Mouse (Mus musculus) heart, embryonic 16.5 days (tissue): ENCODE results near the gene Sox2. TPM values are rescaled to one million over a fixed set of nuclear protein-coding genes. Genes with fewer than 3 reads are reported as not detected.

Experiments used
- ATAC-seq: fragments of 200-750 bp; cut with Nextera tagmentation; replicated peaks from 2 replicates; pipeline ENCODE4 v1.8.0; 2017; ENCODE audit warnings: moderate number of reproducible peaks; ENCODE audit not compliant: insufficient read depth, low FRiP score; ENCODE audit errors: extremely low read depth
- H3K27ac ChIP-seq: fragments of 300-500 bp; sonication (generic); 2 replicates; pipeline ENCODE4 v1.5.1; 2014; ENCODE audit warnings: mild to moderate bottlenecking, low read length, control low read depth, moderate library complexity
- H3K27me3 ChIP-seq: fragments of 300-500 bp; sonication (generic); 2 replicates; pipeline ENCODE4 v1.6.1; 2014; ENCODE audit warnings: low read length, mixed read lengths; ENCODE audit not compliant: control insufficient read depth, insufficient read depth
- H3K36me3 ChIP-seq: fragments of 300-500 bp; sonication (generic); 2 replicates; pipeline ENCODE4 v1.6.1; 2014; ENCODE audit not compliant: control insufficient read depth, insufficient read depth
- H3K4me1 ChIP-seq: fragments of 300-500 bp; sonication (generic); 2 replicates; pipeline ENCODE4 v1.6.1; 2014; ENCODE audit warnings: low read length, mixed read lengths; ENCODE audit not compliant: control insufficient read depth, insufficient read depth
- H3K4me2 ChIP-seq: fragments of 300-500 bp; sonication (generic); 2 replicates; pipeline ENCODE4 v1.6.1; 2014; ENCODE audit warnings: low read depth, mild to moderate bottlenecking, control low read depth, low read length
- H3K4me3 ChIP-seq: fragments of 300-500 bp; sonication (generic); 2 replicates; pipeline ENCODE4 v1.5.1; 2014; ENCODE audit warnings: mild to moderate bottlenecking, control low read depth, low read length
- H3K9ac ChIP-seq: fragments of 300-500 bp; sonication (generic); 2 replicates; pipeline ENCODE4 v1.6.1; 2014; ENCODE audit warnings: low read length, control low read depth
- H3K9me3 ChIP-seq: fragments of 300-500 bp; sonication (generic); replicated peaks from 2 replicates; pipeline ENCODE4 v1.6.1; 2016; ENCODE audit warnings: low read length; ENCODE audit not compliant: control insufficient read depth
- WGBS: fragments of 180-500 bp; shearing (Covaris S2); extraction: QIAGEN DNeasy Blood & Tissue Kit; methylation state at CpG from one replicate; pipeline ENCODE4 v1.1.7; 2014; 5-methylcytosine and 5-hydroxymethylcytosine counted together
- polyA plus RNA-seq: library from polyadenylated mRNA; unstranded; fragments of >200 nt; fragmentation: Nextera tagmentation; extraction: Ambion mirVana; gene quantifications from 2 replicates; pipeline ENCODE4 v1.2.1, GENCODE M21; 2015

Gene Sox2
- polyA plus RNA-seq, 1 experiment from 2014 or later, result 0.09 TPM

GRCm38 (mm10) chr3:34630736-34631135 lies 19.5 kb upstream of the Sox2 start:
- Histone ChIP-seq H3K4me3 (no peak overlapping the region), H3K9ac (no peak overlapping the region), H3K27me3 (no peaks in the 10 kb centered on the region), H3K27ac (no peak overlapping the region), H3K36me3 (no peaks in the 10 kb centered on the region), H3K4me1 (no peaks in the 10 kb centered on the region), H3K9me3 (no peaks in the 10 kb centered on the region), H3K4me2 (no peak overlapping the region)
- ATAC-seq, result no peak
- WGBS, result 35% methylated on average over 1 of the region's 1 CpGs

- no peak for ATAC-seq
- Histone ChIP-seq H3K4me1 (peaks cover 2% of the 10 kb centered on the region; the same call in 1 of the 2 replicates), H3K27me3 (peaks cover 53% of the 10 kb centered on the region), H3K4me2 (no peak overlapping the region), H3K27ac (no peak overlapping the region), H3K36me3 (no peaks in the 10 kb centered on the region), H3K4me3 (no peak overlapping the region), H3K9ac (no peak overlapping the region), H3K9me3 (no peaks in the 10 kb centered on the region)
- WGBS, result 65% methylated on average over 6 of the region's 6 CpGs
These were observed 13.2 kb upstream of the Sox2 start for GRCm38 (mm10) chr3:34636958-34637357.

- H3K27me3 ChIP-seq, result peaks cover 58% of the 10 kb centered on the region
These were observed 12.7 kb upstream of the Sox2 start for GRCm38 (mm10) chr3:34637481-34637880.

GRCm38 (mm10) chr3:34637926-34638325 lies 12.3 kb upstream of the Sox2 start:
- 40% methylated on average over 5 of the region's 5 CpGs for WGBS
- no peaks in the 10 kb centered on the region for H3K36me3 ChIP-seq
- ATAC-seq, result no peak

More at GRCm38 (mm10) chr3:34637481-34637880, 12.7 kb upstream of the Sox2 start:
- 43% methylated on average over 5 of the region's 5 CpGs for WGBS
- Histone ChIP-seq H3K4me1 (peaks cover 4% of the 10 kb centered on the region), H3K27ac (no peak overlapping the region), H3K36me3 (no peaks in the 10 kb centered on the region), H3K4me3 (no peak overlapping the region), H3K9ac (no peak overlapping the region), H3K4me2 (no peak overlapping the region), H3K9me3 (no peaks in the 10 kb centered on the region)
- no peak for ATAC-seq

GRCm38 (mm10) chr3:34638344-34638743 lies 11.9 kb upstream of the Sox2 start:
- H3K4me3 ChIP-seq, result no peak overlapping the region
- 7% methylated on average over 13 of the region's 13 CpGs for WGBS
- H3K4me1 ChIP-seq, result peaks cover 8% of the 10 kb centered on the region
- H3K27ac ChIP-seq, result no peak overlapping the region
- peaks cover 66% of the 10 kb centered on the region for H3K27me3 ChIP-seq
- no peaks in the 10 kb centered on the region for H3K36me3 ChIP-seq
- no peaks in the 10 kb centered on the region for H3K9me3 ChIP-seq
- ATAC-seq, result no peak
- H3K9ac ChIP-seq, result no peak overlapping the region
- H3K4me2 ChIP-seq, result no peak overlapping the region

More at GRCm38 (mm10) chr3:34637926-34638325, 12.3 kb upstream of the Sox2 start:
- no peak overlapping the region for H3K4me2 ChIP-seq
- no peak overlapping the region for H3K4me3 ChIP-seq
- peaks cover 62% of the 10 kb centered on the region for H3K27me3 ChIP-seq
- H3K27ac ChIP-seq, result no peak overlapping the region
- peaks cover 8% of the 10 kb centered on the region for H3K4me1 ChIP-seq
- no peaks in the 10 kb centered on the region for H3K9me3 ChIP-seq
- H3K9ac ChIP-seq, result no peak overlapping the region

GRCm38 (mm10) chr3:34639031-34639872 lies 11.0 kb upstream of the Sox2 start:
- WGBS, result 6% methylated on average over 24 of the region's 24 CpGs
- Histone ChIP-seq H3K27ac (no peak overlapping the region), H3K36me3 (no peaks in the 10 kb centered on the region), H3K9me3 (no peaks in the 10 kb centered on the region), H3K4me2 (no peak overlapping the region), H3K27me3 (peaks cover 75% of the 10 kb centered on the region), H3K4me3 (no peak overlapping the region), H3K4me1 (peaks cover 8% of the 10 kb centered on the region), H3K9ac (no peak overlapping the region)
- no peak for ATAC-seq

- Histone ChIP-seq H3K4me3 (no peak overlapping the region), H3K27me3 (peaks cover 80% of the 10 kb centered on the region), H3K4me1 (peaks cover 8% of the 10 kb centered on the region), H3K27ac (no peak overlapping the region), H3K36me3 (no peaks in the 10 kb centered on the region), H3K9ac (no peak overlapping the region), H3K4me2 (no peak overlapping the region), H3K9me3 (no peaks in the 10 kb centered on the region)
- 3% methylated on average over 10 of the region's 10 CpGs for WGBS
- ATAC-seq, result no peak
These were observed 10.3 kb upstream of the Sox2 start for GRCm38 (mm10) chr3:34639873-34640270.

- no peaks in the 10 kb centered on the region for H3K9me3 ChIP-seq
- ATAC-seq, result no peak
- H3K9ac ChIP-seq, result no peak overlapping the region
- H3K27me3 ChIP-seq, result peaks cover 84% of the 10 kb centered on the region
- H3K27ac ChIP-seq, result no peak overlapping the region
- no peaks in the 10 kb centered on the region for H3K36me3 ChIP-seq
- H3K4me3 ChIP-seq, result no peak overlapping the region
- WGBS, result 8% methylated on average over 8 of the region's 8 CpGs
- H3K4me1 ChIP-seq, result peaks cover 8% of the 10 kb centered on the region
- H3K4me2 ChIP-seq, result peak overlapping the region; percentile 26; the same call in 1 of the 2 replicates
These were observed 9.9 kb upstream of the Sox2 start for GRCm38 (mm10) chr3:34640276-34640675.
